Mouse (Mus musculus) forebrain, embryonic 16.5 days (tissue): ENCODE measurements around the gene Gm2174. TPM values are rescaled to one million over a fixed set of nuclear protein-coding genes. Genes with fewer than 3 reads are reported as not detected.

Experiments
- ATAC-seq: fragments of 200-750 bp; cut with Nextera tagmentation; 2 replicates; pipeline ENCODE4 v1.8.0; 2017; ENCODE audit warnings: mild to moderate bottlenecking, moderate library complexity
- H3K27ac ChIP-seq: fragments of 300-500 bp; sonication (generic); 2 replicates; pipeline ENCODE4 v1.5.1; 2014; ENCODE audit warnings: low read length, control low read depth
- H3K27me3 ChIP-seq: fragments of 300-500 bp; sonication (generic); replicated peaks from 2 replicates; pipeline ENCODE4 v1.6.1; 2014; ENCODE audit warnings: low read length; ENCODE audit not compliant: control insufficient read depth, insufficient read depth
- H3K36me3 ChIP-seq: fragments of 300-500 bp; sonication (generic); 2 replicates; pipeline ENCODE4 v1.6.1; 2014; ENCODE audit not compliant: control insufficient read depth, insufficient read depth
- H3K4me1 ChIP-seq: fragments of 300-500 bp; sonication (generic); replicated peaks from 2 replicates; pipeline ENCODE4 v1.6.1; 2014; ENCODE audit warnings: low read length; ENCODE audit not compliant: control insufficient read depth, insufficient read depth
- H3K4me2 ChIP-seq: fragments of 300-500 bp; sonication (generic); 2 replicates; pipeline ENCODE4 v1.6.1; 2014; ENCODE audit warnings: mild to moderate bottlenecking, low read length, control low read depth
- H3K4me3 ChIP-seq: fragments of 300-500 bp; sonication (generic); replicated peaks from 2 replicates; pipeline ENCODE4 v1.5.1; 2014; ENCODE audit warnings: mild to moderate bottlenecking, low read length, control low read depth
- H3K9ac ChIP-seq: fragments of 300-500 bp; sonication (generic); replicated peaks from 2 replicates; pipeline ENCODE4 v1.6.1; 2014; ENCODE audit warnings: low read depth, low read length, control low read depth
- H3K9me3 ChIP-seq: fragments of 300-500 bp; sonication (generic); 2 replicates; pipeline ENCODE4 v1.6.1; 2016; ENCODE audit warnings: low read length; ENCODE audit not compliant: control insufficient read depth
- WGBS: fragments of 180-500 bp; shearing (Covaris S2); extraction: QIAGEN DNeasy Blood & Tissue Kit; methylation state at CpG from one replicate; pipeline ENCODE4 v1.1.7; 2014; 5-methylcytosine and 5-hydroxymethylcytosine counted together
- polyA plus RNA-seq: library from polyadenylated mRNA; unstranded; fragments of >200 nt; fragmentation: Nextera tagmentation; extraction: Ambion mirVana; gene quantifications from 2 replicates; pipeline ENCODE4 v1.2.1, GENCODE M21; 2015

The Gm2174 gene
- 1.4 and 2.7 TPM in 2 replicates for polyA plus RNA-seq

DNA sequence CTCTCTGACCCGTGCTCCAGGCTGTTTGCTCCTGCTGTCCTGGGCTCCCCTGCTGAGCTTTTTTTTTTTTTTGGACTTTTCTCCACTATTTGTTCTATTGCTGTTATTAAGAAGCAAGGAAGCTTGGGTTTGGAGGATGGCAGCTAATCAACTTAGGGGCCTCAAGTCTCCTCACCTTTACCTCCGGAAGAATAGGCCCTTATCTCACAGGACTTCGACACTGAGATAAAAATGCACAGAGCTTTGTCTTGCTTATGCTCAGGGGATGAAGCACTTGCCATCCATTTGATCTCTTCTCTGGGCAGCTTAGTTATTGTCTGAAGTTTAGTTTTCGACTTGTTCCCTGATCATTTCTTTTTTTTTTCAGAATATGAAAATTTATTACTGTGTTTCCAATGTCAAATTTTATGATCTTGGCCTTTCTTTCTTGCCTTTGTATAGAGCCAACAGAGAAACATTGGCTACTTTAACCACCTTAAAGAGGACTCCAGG lies at the start of gene Gm2174:
Gene Gm2174, plus strand, starts transcription at position 442 of the 492 bp plus-strand sequence.
- Histone ChIP-seq H3K9ac (no peak within 1 kb of the TSS), H3K36me3 (no peaks in the 10 kb centered on the region), H3K4me3 (no peak within 1 kb of the TSS), H3K4me2 (no peak within 1 kb of the TSS), H3K4me1 (no peaks in the 10 kb centered on the region), H3K27ac (no peak within 1 kb of the TSS), H3K9me3 (no peaks in the 10 kb centered on the region), H3K27me3 (no peaks in the 10 kb centered on the region)
- no peak for ATAC-seq
- WGBS, result 77% methylated on average over 4 of the region's 4 CpGs

DNA sequence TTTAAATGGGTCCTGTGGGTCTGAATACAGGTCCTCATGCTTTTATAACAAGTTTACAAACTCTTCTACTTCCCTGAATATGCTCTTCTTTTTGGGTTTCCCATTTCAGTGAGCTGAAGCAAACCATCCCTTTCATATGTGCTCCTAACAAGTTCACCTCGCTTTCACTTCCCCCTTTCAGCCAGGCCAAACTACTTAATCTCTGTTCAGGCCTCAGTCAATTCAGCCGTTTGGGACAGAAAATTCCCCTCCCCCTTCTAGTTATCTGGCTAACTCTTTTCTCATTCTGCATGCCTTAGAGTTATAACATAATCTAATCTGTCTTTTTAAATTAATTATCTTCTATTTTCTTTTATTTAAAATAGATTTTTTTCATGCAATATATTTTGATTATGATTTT lies 43.1 kb upstream of the Gm2174 start:
- Histone ChIP-seq H3K27me3 (no peaks in the 10 kb centered on the region), H3K9ac (no peak overlapping the region), H3K36me3 (no peaks in the 10 kb centered on the region), H3K27ac (no peak overlapping the region), H3K9me3 (no peaks in the 10 kb centered on the region), H3K4me1 (no peaks in the 10 kb centered on the region), H3K4me3 (no peak overlapping the region), H3K4me2 (no peak overlapping the region)
- 20% methylated on average over 2 of the region's 2 CpGs for WGBS
- ATAC-seq, result no peak

DNA sequence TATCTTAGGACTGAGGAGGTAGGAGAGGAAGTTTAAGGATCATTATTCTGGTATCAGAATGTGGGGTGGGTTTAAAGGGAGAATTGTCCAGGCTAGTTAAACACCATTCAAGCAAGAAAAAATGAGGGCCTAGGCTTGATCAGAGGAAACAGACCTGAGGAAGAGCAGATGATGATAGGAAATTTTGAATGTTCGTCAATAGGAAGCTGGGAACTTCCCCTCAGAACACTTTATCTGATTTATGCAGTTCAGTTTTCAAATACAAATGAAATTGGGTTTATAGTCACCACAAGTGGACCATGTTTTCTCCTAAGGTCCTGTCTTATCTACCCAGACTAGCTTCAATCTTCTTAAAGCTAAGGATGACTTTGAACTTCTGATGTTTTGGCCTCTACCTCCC lies 42.3 kb upstream of the Gm2174 start:
- no peaks in the 10 kb centered on the region for H3K4me1 ChIP-seq
- H3K27ac ChIP-seq, result no peak overlapping the region
- 71% methylated on average over 1 of the region's 1 CpGs for WGBS
- H3K36me3 ChIP-seq, result no peaks in the 10 kb centered on the region
- no peak for ATAC-seq
- no peaks in the 10 kb centered on the region for H3K27me3 ChIP-seq
- H3K9ac ChIP-seq, result no peak overlapping the region
- no peak overlapping the region for H3K4me3 ChIP-seq
- H3K9me3 ChIP-seq, result no peaks in the 10 kb centered on the region
- no peak overlapping the region for H3K4me2 ChIP-seq

DNA sequence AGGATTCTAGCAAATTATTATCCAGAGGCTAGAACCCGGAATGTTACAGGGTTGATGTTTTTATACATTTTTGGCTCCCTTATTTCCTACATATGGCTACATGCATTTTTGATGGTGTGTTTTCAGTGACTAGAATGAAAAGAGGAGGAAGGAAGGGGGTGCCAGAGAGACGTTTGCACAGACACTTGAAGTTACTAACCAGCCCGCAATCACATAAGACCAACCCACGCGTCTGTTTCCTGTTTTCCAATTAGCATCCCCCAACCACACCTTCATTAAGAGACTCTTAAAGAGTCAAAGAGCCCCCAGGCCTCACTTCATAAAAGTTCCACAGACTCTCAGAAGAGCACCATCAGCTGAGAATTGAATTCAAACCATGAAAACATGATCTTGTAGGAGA lies 41.6 kb upstream of the Gm2174 start:
- Histone ChIP-seq H3K9ac (no peak overlapping the region), H3K9me3 (no peaks in the 10 kb centered on the region), H3K36me3 (no peaks in the 10 kb centered on the region), H3K4me1 (no peaks in the 10 kb centered on the region), H3K27me3 (no peaks in the 10 kb centered on the region), H3K4me2 (no peak overlapping the region), H3K4me3 (no peak overlapping the region), H3K27ac (no peak overlapping the region)
- ATAC-seq, result no peak
- 32% methylated on average over 5 of the region's 5 CpGs for WGBS

DNA sequence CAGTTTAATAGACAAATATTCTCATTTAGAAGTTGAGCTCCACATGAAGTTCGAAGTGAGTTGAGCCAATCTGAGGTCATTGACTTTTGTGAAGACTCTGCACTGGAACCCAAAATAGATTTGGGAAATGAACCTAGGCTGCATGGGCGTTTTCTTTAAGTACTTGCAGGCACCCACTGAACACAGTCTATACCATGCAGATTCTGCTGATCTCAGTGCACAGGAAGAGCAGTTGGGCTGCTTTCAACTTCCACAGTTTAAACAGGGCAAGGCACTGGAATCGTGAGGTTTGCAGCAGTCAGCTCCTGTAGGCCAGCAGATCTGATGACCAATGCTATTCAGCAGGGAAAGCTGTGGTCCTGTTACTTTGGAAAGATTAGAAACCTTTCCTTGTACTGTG lies 31.5 kb upstream of the Gm2174 start:
- Histone ChIP-seq H3K4me2 (no peak overlapping the region), H3K9me3 (no peaks in the 10 kb centered on the region), H3K27ac (no peak overlapping the region), H3K27me3 (no peaks in the 10 kb centered on the region), H3K9ac (no peak overlapping the region), H3K4me3 (no peak overlapping the region), H3K4me1 (no peaks in the 10 kb centered on the region), H3K36me3 (no peaks in the 10 kb centered on the region)
- no peak for ATAC-seq
- 70% methylated on average over 3 of the region's 3 CpGs for WGBS

DNA sequence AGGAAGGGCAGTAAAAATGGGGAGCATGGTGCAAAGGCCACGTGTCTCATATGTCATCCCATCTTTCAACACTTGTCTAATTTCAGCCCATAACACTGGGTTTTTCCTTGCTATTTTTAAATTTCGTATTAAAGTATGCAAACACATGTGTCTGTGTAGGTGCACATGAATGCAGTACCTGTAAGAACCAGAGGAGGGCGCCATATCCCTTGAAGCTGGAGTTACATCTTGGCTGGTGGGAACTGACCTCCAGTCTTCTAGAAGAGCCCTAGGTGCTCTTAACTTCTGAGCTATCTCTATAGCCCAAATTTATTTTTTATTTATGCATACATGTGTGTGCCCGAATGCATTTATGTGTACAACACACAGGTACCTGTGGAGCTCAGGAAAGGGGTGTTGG lies 30.2 kb upstream of the Gm2174 start:
- no peak overlapping the region for H3K9ac ChIP-seq
- WGBS, result 76% methylated on average over 4 of the region's 4 CpGs
- no peaks in the 10 kb centered on the region for H3K27me3 ChIP-seq
- no peak overlapping the region for H3K4me3 ChIP-seq
- no peak overlapping the region for H3K27ac ChIP-seq
- H3K9me3 ChIP-seq, result no peaks in the 10 kb centered on the region
- no peaks in the 10 kb centered on the region for H3K36me3 ChIP-seq
- no peak overlapping the region for H3K4me2 ChIP-seq
- no peaks in the 10 kb centered on the region for H3K4me1 ChIP-seq
- no peak for ATAC-seq

DNA sequence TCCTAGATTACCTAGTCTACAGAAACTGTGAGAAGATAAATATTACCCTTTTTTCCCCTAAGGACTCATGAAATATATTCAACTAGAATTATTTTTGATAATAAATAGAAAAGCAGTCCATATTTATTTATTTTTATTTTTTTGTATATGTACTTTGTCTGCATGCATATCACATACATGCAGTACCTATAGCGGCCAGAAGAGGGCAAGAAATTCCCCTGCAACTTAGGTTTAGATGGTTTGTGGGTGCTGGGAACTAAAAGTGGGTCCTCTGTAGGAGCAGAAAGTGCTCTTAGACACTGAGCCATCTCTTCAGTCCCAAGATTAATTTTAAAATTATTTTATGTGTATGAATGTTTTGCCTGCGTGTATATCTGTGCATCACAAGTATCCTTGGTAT lies 17.2 kb upstream of the Gm2174 start:
- H3K9ac ChIP-seq, result no peak overlapping the region
- 45% methylated on average over 2 of the region's 2 CpGs for WGBS
- ATAC-seq, result no peak
- H3K4me1 ChIP-seq, result no peaks in the 10 kb centered on the region
- no peaks in the 10 kb centered on the region for H3K36me3 ChIP-seq
- no peak overlapping the region for H3K4me2 ChIP-seq
- no peaks in the 10 kb centered on the region for H3K27me3 ChIP-seq
- no peak overlapping the region for H3K4me3 ChIP-seq
- H3K9me3 ChIP-seq, result no peaks in the 10 kb centered on the region
- H3K27ac ChIP-seq, result no peak overlapping the region

DNA sequence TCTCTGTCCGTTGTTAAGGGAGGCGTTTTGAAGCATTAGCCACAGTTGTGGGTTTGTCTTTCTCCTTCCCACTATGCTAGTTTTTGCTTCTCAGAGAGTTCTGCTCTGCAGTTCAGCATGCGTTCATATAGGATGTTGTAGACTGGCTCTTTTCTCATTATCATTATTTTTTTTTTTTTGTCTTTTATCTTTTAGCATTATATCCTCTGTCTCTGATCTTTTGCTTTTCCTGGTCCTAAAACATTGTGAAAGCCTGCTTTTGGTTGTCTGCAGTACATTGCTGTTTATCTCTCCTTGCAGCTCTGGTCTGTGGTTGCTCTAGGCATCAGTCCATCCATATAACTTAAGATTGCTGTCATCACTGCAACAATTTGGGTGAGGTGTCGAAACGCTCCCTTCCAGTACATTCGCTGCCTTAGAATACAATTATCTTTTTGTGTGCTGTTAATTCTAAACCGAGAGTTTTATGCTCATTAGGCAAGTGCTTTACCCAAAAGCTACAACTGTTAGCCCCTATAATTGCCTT lies 11.9 kb upstream of the Gm2174 start:
- no peak for ATAC-seq
- no peaks in the 10 kb centered on the region for H3K9me3 ChIP-seq
- 57% methylated on average over 7 of the region's 7 CpGs for WGBS

DNA sequence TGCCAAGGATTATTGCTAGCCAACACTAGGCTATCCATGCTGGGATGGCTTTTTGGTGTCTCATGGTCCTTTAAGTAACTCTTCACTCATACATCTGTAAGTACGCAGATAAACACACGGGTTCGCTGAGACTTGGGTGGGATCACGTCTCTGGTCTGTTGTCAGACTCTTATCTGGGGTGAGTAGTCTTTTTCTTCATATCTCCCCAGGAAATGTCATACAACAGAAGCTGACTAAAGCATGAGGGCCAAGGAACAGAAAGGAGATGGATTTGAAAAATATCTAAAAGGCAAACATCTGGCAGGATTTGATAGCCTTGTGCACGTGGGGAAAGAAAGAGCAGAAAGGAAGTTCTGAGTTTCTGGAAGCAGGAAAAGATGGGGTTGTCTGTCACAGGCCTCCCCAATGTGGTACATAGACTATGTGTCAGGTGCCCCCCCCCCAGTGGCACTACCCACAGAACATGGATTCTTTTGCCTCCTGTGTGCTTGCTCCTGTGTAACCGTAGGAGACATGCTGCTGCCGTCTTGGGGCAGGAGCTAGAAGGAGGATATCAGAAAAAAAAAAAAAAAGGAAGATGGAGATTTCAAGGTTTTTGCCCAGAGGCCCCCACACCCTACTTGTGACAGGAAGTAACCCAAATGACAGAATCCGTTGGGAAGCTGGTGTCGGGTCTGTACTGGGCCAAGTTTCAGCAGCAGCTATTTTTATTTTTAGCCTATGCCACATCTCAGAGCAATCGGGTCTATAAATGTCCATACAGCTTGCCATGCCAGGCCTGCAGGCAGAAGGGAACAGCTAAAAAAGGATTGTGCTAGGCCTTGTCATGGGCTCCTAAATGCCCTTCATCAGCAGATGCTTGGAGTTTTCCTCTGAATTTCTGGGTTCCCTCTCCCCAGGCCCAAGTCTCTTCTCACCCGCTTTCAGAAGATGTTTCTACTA lies 1.0 kb upstream of the Gm2174 start:
- Histone ChIP-seq H3K4me2 (no peak overlapping the region), H3K36me3 (no peaks in the 10 kb centered on the region), H3K9ac (no peak overlapping the region), H3K4me3 (no peak overlapping the region), H3K4me1 (no peaks in the 10 kb centered on the region), H3K27me3 (no peaks in the 10 kb centered on the region), H3K27ac (no peak overlapping the region), H3K9me3 (no peaks in the 10 kb centered on the region)
- WGBS, result 82% methylated on average over 11 of the region's 11 CpGs
- no peak for ATAC-seq

More for the DNA sequence above, 11.9 kb upstream of the Gm2174 start:
- Histone ChIP-seq H3K4me1 (no peaks in the 10 kb centered on the region), H3K4me3 (no peak overlapping the region), H3K36me3 (no peaks in the 10 kb centered on the region), H3K27me3 (no peaks in the 10 kb centered on the region), H3K9ac (no peak overlapping the region), H3K4me2 (no peak overlapping the region), H3K27ac (no peak overlapping the region)
